Mouse (Mus musculus): ENCODE data around the gene Pla1a. TPM values are rescaled to one million over a fixed set of nuclear protein-coding genes. Genes with fewer than 3 reads are reported as not detected.

Gene Pla1a
- polyA plus RNA-seq, 2 experiments = 15.0 to 15.5 TPM

GRCm38 (mm10) chr16:38379493-38379892, 53.5 kb downstream of the Pla1a start:
- WGBS (ENCODE audit: insufficient replicate concordance) = 30% methylated on average over 3 of the region's 3 CpGs
- no peak for ATAC-seq (ENCODE audit: insufficient read depth)
- H3K4me3 ChIP-seq (ENCODE audit: insufficient read depth in 1 of 2, low read depth in 2 of 2, low read length in 2 of 2) = no peak overlapping the region
- TF ChIP-seq CTCF (IDR thresholded peaks at IDR 0.05; ENCODE audit: low read depth) (no peak), EP300 (IDR thresholded peaks at IDR 0.05; ENCODE audit: low read depth) (no peak)
- H3K9me3 ChIP-seq (ENCODE audit: control insufficient read depth, low read length) = no peaks in the 10 kb centered on the region
- H3K27me3 ChIP-seq (ENCODE audit: control insufficient read depth, insufficient read depth, low read length) = no peaks in the 10 kb centered on the region
- no peak overlapping the region for H3K4me2 ChIP-seq (ENCODE audit: low read depth)
- DNase-seq (ENCODE audit: low read depth in 3 of 3, low spot score in 3 of 3) = no peak
- H3K36me3 ChIP-seq (replicated peaks; ENCODE audit: control insufficient read depth, insufficient read depth, low read depth) = peaks cover 19% of the 10 kb centered on the region
- H3K27ac ChIP-seq = no peak overlapping the region
- no peak overlapping the region for H3K9ac ChIP-seq (replicated peaks)
- H3K4me1 ChIP-seq (replicated peaks; ENCODE audit: control insufficient read depth in 2 of 2, insufficient read depth in 2 of 2, low read length in 1 of 2) = peaks cover 36 to 50% of the 10 kb centered on the region in 2 experiments

GRCm38 (mm10) chr16:38379088-38379487, 53.9 kb downstream of the Pla1a start:
- no peak for TF ChIP-seq CTCF (IDR thresholded peaks at IDR 0.05; ENCODE audit: low read depth)
- no peak for TF ChIP-seq EP300 (IDR thresholded peaks at IDR 0.05; ENCODE audit: low read depth)
- WGBS (ENCODE audit: insufficient replicate concordance) = 24% methylated on average over 6 of the region's 6 CpGs
- H3K9me3 ChIP-seq (ENCODE audit: control insufficient read depth, low read length) = no peaks in the 10 kb centered on the region
- peak overlapping the region; percentile 28; the same call in 1 of the 2 replicates for H3K4me2 ChIP-seq (ENCODE audit: low read depth)
- peaks cover 19% of the 10 kb centered on the region for H3K36me3 ChIP-seq (replicated peaks; ENCODE audit: control insufficient read depth, insufficient read depth, low read depth)
- DNase-seq (ENCODE audit: low read depth in 3 of 3, low spot score in 3 of 3) (no peak), ATAC-seq (ENCODE audit: insufficient read depth) (no peak)
- H3K27ac ChIP-seq = no peak overlapping the region
- H3K9ac ChIP-seq (replicated peaks) = no peak overlapping the region
- H3K27me3 ChIP-seq (ENCODE audit: control insufficient read depth, insufficient read depth, low read length) = no peaks in the 10 kb centered on the region
- H3K4me1 ChIP-seq (replicated peaks; ENCODE audit: control insufficient read depth in 2 of 2, insufficient read depth in 2 of 2, low read length in 1 of 2) = peaks cover 34 to 50% of the 10 kb centered on the region in 2 experiments
- no peak overlapping the region for H3K4me3 ChIP-seq (ENCODE audit: insufficient read depth in 1 of 2, low read depth in 2 of 2, low read length in 2 of 2)

- no peaks in the 10 kb centered on the region for H3K9me3 ChIP-seq (ENCODE audit: control insufficient read depth, low read length)
- no peaks in the 10 kb centered on the region for H3K27me3 ChIP-seq (ENCODE audit: control insufficient read depth, insufficient read depth, low read length)
- no peak for ATAC-seq (ENCODE audit: insufficient read depth)
- H3K4me3 ChIP-seq (ENCODE audit: insufficient read depth in 1 of 2, low read depth in 2 of 2, low read length in 2 of 2) = no peak overlapping the region
- no peak overlapping the region; the same call in 1 of the 2 replicates for H3K27ac ChIP-seq
- no peak overlapping the region for H3K4me2 ChIP-seq (ENCODE audit: low read depth)
- H3K36me3 ChIP-seq (replicated peaks; ENCODE audit: control insufficient read depth, insufficient read depth, low read depth) = peaks cover 19% of the 10 kb centered on the region
- TF ChIP-seq CTCF (IDR thresholded peaks at IDR 0.05; ENCODE audit: low read depth) = no peak
- TF ChIP-seq EP300 (IDR thresholded peaks at IDR 0.05; ENCODE audit: low read depth) = no peak
- WGBS (ENCODE audit: insufficient replicate concordance) = 84% methylated on average over 6 of the region's 6 CpGs
- H3K9ac ChIP-seq (replicated peaks) = no peak overlapping the region
- no peak for DNase-seq (ENCODE audit: low read depth in 3 of 3, low spot score in 3 of 3)
- H3K4me1 ChIP-seq (replicated peaks; ENCODE audit: control insufficient read depth in 2 of 2, insufficient read depth in 2 of 2, low read length in 1 of 2) = peaks cover 34 to 50% of the 10 kb centered on the region in 2 experiments
Observed at GRCm38 (mm10) chr16:38378591-38378990, 54.4 kb downstream of the Pla1a start.

GRCm38 (mm10) chr16:38377546-38377945, 55.4 kb downstream of the Pla1a start:
- H3K27ac ChIP-seq = no peak overlapping the region
- H3K4me1 ChIP-seq (replicated peaks; ENCODE audit: control insufficient read depth in 2 of 2, insufficient read depth in 2 of 2, low read length in 1 of 2) = peaks cover 37 to 55% of the 10 kb centered on the region in 2 experiments
- H3K27me3 ChIP-seq (ENCODE audit: control insufficient read depth, insufficient read depth, low read length) = no peaks in the 10 kb centered on the region
- 84% methylated on average over 6 of the region's 6 CpGs for WGBS (ENCODE audit: insufficient replicate concordance)
- ATAC-seq (ENCODE audit: insufficient read depth) = no peak
- TF ChIP-seq CTCF (IDR thresholded peaks at IDR 0.05; ENCODE audit: low read depth) = no peak
- TF ChIP-seq EP300 (IDR thresholded peaks at IDR 0.05; ENCODE audit: low read depth) = no peak
- DNase-seq (ENCODE audit: low read depth in 3 of 3, low spot score in 3 of 3) = no peak
- H3K9ac ChIP-seq (replicated peaks) = no peak overlapping the region
- no peaks in the 10 kb centered on the region for H3K9me3 ChIP-seq (ENCODE audit: control insufficient read depth, low read length)
- H3K36me3 ChIP-seq (replicated peaks; ENCODE audit: control insufficient read depth, insufficient read depth, low read depth) = peaks cover 19% of the 10 kb centered on the region
- H3K4me2 ChIP-seq (ENCODE audit: low read depth) = no peak overlapping the region
- no peak overlapping the region for H3K4me3 ChIP-seq (ENCODE audit: insufficient read depth in 1 of 2, low read depth in 2 of 2, low read length in 2 of 2)

DNA sequence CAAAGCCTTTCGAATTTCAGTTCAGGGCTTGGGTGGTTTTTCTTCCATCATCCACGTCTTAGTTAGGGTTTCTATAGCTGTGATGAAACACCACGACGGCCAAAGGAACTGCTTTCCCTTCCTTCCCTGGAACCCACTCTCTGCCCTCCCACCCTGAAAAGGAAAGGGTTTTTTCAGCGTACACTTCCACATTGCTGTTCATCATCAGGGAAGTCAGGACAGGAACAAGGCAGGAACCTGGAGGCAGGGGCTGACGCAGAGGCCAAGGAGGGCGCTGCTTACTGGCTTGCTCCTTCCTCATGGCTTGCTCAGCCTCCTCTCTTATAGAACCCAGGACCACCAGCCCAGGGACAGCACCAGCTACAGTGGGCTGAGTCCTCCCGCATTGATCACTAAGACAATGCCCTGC, 56.1 kb downstream of the Pla1a start:
- DNase-seq (ENCODE audit: low read depth in 3 of 3, low spot score in 3 of 3) = no peak
- Histone ChIP-seq H3K4me3 (ENCODE audit: insufficient read depth in 1 of 2, low read depth in 2 of 2, low read length in 2 of 2) (peak overlapping the region; percentile 52 to 78), H3K9ac (replicated peaks) (peak overlapping the region; percentile 58), H3K4me2 (ENCODE audit: low read depth) (peak overlapping the region; percentile 87), H3K36me3 (replicated peaks; ENCODE audit: control insufficient read depth, insufficient read depth, low read depth) (peaks cover 19% of the 10 kb centered on the region), H3K4me1 (replicated peaks; ENCODE audit: control insufficient read depth in 2 of 2, insufficient read depth in 2 of 2, low read length in 1 of 2) (peaks cover 35 to 57% of the 10 kb centered on the region in 2 experiments), H3K9me3 (ENCODE audit: control insufficient read depth, low read length) (no peaks in the 10 kb centered on the region), H3K27ac (peak overlapping the region; percentile 23; the same call in 1 of the 2 replicates), H3K27me3 (ENCODE audit: control insufficient read depth, insufficient read depth, low read length) (no peaks in the 10 kb centered on the region)
- TF ChIP-seq EP300 (IDR thresholded peaks at IDR 0.05; ENCODE audit: low read depth) = no peak
- TF ChIP-seq CTCF (IDR thresholded peaks at IDR 0.05; ENCODE audit: low read depth) = no peak
- WGBS (ENCODE audit: insufficient replicate concordance) = 28% methylated on average over 8 of the region's 8 CpGs
- no peak for ATAC-seq (ENCODE audit: insufficient read depth)
